Mouse (Mus musculus) c-Kit-positive CD71-positive TER-119-negative erythroid progenitor cells, embryonic 14.5 days (primary cell): ENCODE measurements around the gene Ankrd17.
"Not testable (repeated sequence)": the region's sequence is repeated elsewhere in the genome, so short reads cannot be mapped to it uniquely, and the experiment has no call there.

Experiments
- DNase-seq: peaks from one replicate; pipeline ENCODE4 v3.0.0-alpha.2; 2013; ENCODE audit warnings: low read depth

Gene Ankrd17

GRCm38 (mm10) chr5:90338177-90339091 is 27.9 kb downstream of the Ankrd17 start:
- no peak for DNase-seq

GRCm38 (mm10) chr5:90332478-90332877 is 33.9 kb downstream of the Ankrd17 start:
- no peak for DNase-seq

GRCm38 (mm10) chr5:90331071-90331470 is 35.3 kb downstream of the Ankrd17 start:
- DNase-seq = no peak

- no peak for DNase-seq
Measured at GRCm38 (mm10) chr5:90298396-90298795, 68.0 kb downstream of the Ankrd17 start.

- no peak for DNase-seq
Measured at GRCm38 (mm10) chr5:90289887-90290286, 76.5 kb downstream of the Ankrd17 start.

GRCm38 (mm10) chr5:90286559-90286958 is 79.8 kb downstream of the Ankrd17 start:
- no peak for DNase-seq

- no peak for DNase-seq
Measured at GRCm38 (mm10) chr5:90280061-90280460, 86.3 kb downstream of the Ankrd17 start.

GRCm38 (mm10) chr5:90279418-90279817 is 87.0 kb downstream of the Ankrd17 start:
- DNase-seq = no peak

- no peak for DNase-seq
Measured at GRCm38 (mm10) chr5:90277443-90277842, 88.9 kb downstream of the Ankrd17 start.

- no peak for DNase-seq
Measured at GRCm38 (mm10) chr5:90274806-90275205, 91.6 kb downstream of the Ankrd17 start.

GRCm38 (mm10) chr5:90262230-90262629 is 104.1 kb downstream of the Ankrd17 start:
- not testable (repeated sequence) for DNase-seq

GRCm38 (mm10) chr5:90257023-90257422 is 109.4 kb downstream of the Ankrd17 start:
- no peak for DNase-seq

GRCm38 (mm10) chr5:90247503-90247902 is 118.9 kb downstream of the Ankrd17 start:
- no peak for DNase-seq

- DNase-seq = no peak
Measured at GRCm38 (mm10) chr5:90246987-90247386, 119.4 kb downstream of the Ankrd17 start.

- DNase-seq = peak; percentile 29
Measured at GRCm38 (mm10) chr5:90246567-90246966, 119.8 kb downstream of the Ankrd17 start.

GRCm38 (mm10) chr5:90245416-90245815 is 121.0 kb downstream of the Ankrd17 start:
- no peak for DNase-seq

- no peak for DNase-seq
Measured at GRCm38 (mm10) chr5:90235217-90235616, 131.2 kb downstream of the Ankrd17 start.

- DNase-seq = no peak
Measured at GRCm38 (mm10) chr5:90233305-90233704, 133.1 kb downstream of the Ankrd17 start.

- no peak for DNase-seq
Measured at GRCm38 (mm10) chr5:90229760-90230159, 136.6 kb downstream of the Ankrd17 start.

GRCm38 (mm10) chr5:90226696-90227095 is 139.7 kb downstream of the Ankrd17 start:
- no peak for DNase-seq

GRCm38 (mm10) chr5:90224730-90225129 is 141.6 kb downstream of the Ankrd17 start:
- no peak for DNase-seq

- DNase-seq = peak; percentile 98
Measured at GRCm38 (mm10) chr5:90223534-90224381, 142.6 kb downstream of the Ankrd17 start, which contains the start of gene Cox18. TSS of gene Cox18 (minus strand) at chr5:90224001.

- DNase-seq = no peak
Measured at GRCm38 (mm10) chr5:90222937-90223336, 143.4 kb downstream of the Ankrd17 start.
